Mouse (Mus musculus): Measurements from ENCODE around the gene Onecut3.

Gene Onecut3

GRCm38 (mm10) chr10:80494732-80495131 is at the start of gene Onecut3:
Gene Onecut3, plus strand, starts transcription at chr10:80494835.
- peak; percentile 49 for DNase-seq (ENCODE audit: low read depth, low spot score)

GRCm38 (mm10) chr10:80445052-80445451 is 49.6 kb upstream of the Onecut3 start:
- no peak for DNase-seq (ENCODE audit: low read depth, low spot score)

- DNase-seq (ENCODE audit: low read depth, low spot score) = peak; percentile 82
These were observed 48.6 kb upstream of the Onecut3 start for GRCm38 (mm10) chr10:80445898-80446601.

- DNase-seq (ENCODE audit: low read depth, low spot score) = peak; percentile 97
These were observed 44.0 kb upstream of the Onecut3 start for GRCm38 (mm10) chr10:80450599-80450998.

GRCm38 (mm10) chr10:80453601-80454000 is 41.0 kb upstream of the Onecut3 start:
- no peak for DNase-seq (ENCODE audit: low read depth, low spot score)

GRCm38 (mm10) chr10:80454781-80455180 is 39.9 kb upstream of the Onecut3 start:
- DNase-seq (ENCODE audit: low read depth, low spot score) = no peak

- DNase-seq (ENCODE audit: low read depth, low spot score) = no peak
These were observed 38.9 kb upstream of the Onecut3 start for GRCm38 (mm10) chr10:80455697-80456096.

- no peak for DNase-seq (ENCODE audit: low read depth, low spot score)
These were observed 35.4 kb upstream of the Onecut3 start for GRCm38 (mm10) chr10:80459236-80459635.

GRCm38 (mm10) chr10:80459671-80460070 is 35.0 kb upstream of the Onecut3 start:
- no peak for DNase-seq (ENCODE audit: low read depth, low spot score)

- DNase-seq (ENCODE audit: low read depth, low spot score) = no peak
These were observed 34.3 kb upstream of the Onecut3 start for GRCm38 (mm10) chr10:80460324-80460723.

GRCm38 (mm10) chr10:80461346-80461745 is 33.3 kb upstream of the Onecut3 start:
- DNase-seq (ENCODE audit: low read depth, low spot score) = no peak

- DNase-seq (ENCODE audit: low read depth, low spot score) = peak; percentile 44
These were observed 30.1 kb upstream of the Onecut3 start for GRCm38 (mm10) chr10:80464381-80465035.

GRCm38 (mm10) chr10:80465066-80465465 is 29.6 kb upstream of the Onecut3 start:
- no peak for DNase-seq (ENCODE audit: low read depth, low spot score)

- DNase-seq (ENCODE audit: low read depth, low spot score) = peak; percentile 76
These were observed 19.2 kb upstream of the Onecut3 start for GRCm38 (mm10) chr10:80475290-80475959.

- DNase-seq (ENCODE audit: low read depth, low spot score) = no peak
These were observed 16.1 kb upstream of the Onecut3 start for GRCm38 (mm10) chr10:80478531-80478930.

GRCm38 (mm10) chr10:80481002-80481401 is 13.6 kb upstream of the Onecut3 start:
- DNase-seq (ENCODE audit: low read depth, low spot score) = peak; percentile 75

GRCm38 (mm10) chr10:80486862-80487379 is 7.7 kb upstream of the Onecut3 start:
- DNase-seq (ENCODE audit: low read depth, low spot score) = peak; percentile 72

GRCm38 (mm10) chr10:80490051-80490450 is 4.6 kb upstream of the Onecut3 start:
- DNase-seq (ENCODE audit: low read depth, low spot score) = peak; percentile 43

GRCm38 (mm10) chr10:80495901-80496300 is 1.3 kb downstream of the Onecut3 start:
- DNase-seq (ENCODE audit: low read depth, low spot score) = peak; percentile 57

GRCm38 (mm10) chr10:80496421-80496820 is 1.8 kb downstream of the Onecut3 start:
- DNase-seq (ENCODE audit: low read depth, low spot score) = no peak

- no peak for DNase-seq (ENCODE audit: low read depth, low spot score)
These were observed 7.7 kb downstream of the Onecut3 start for GRCm38 (mm10) chr10:80502291-80502690.

GRCm38 (mm10) chr10:80502819-80503314 is 8.2 kb downstream of the Onecut3 start:
- no peak for DNase-seq (ENCODE audit: low read depth, low spot score)

Data from R1 (cell line).